Mouse (Mus musculus) lung, postnatal 0 days (tissue): Measurements from ENCODE around the gene Sys1. TPM values are rescaled to one million over a fixed set of nuclear protein-coding genes. Genes with fewer than 3 reads are reported as not detected.

Experiments
- ATAC-seq: fragments of 200-750 bp; cut with Nextera tagmentation; 2 replicates; pipeline ENCODE4 v1.8.0; 2017; ENCODE audit warnings: moderate library complexity
- DNase-seq: peaks from one replicate; pipeline ENCODE4 v3.0.0-alpha.2; 2016; ENCODE audit warnings: low spot score
- H3K27ac ChIP-seq: fragments of 300-500 bp; sonication (generic); 2 replicates; pipeline ENCODE4 v1.5.1; 2014; ENCODE audit warnings: antibody characterized with exemption, mild to moderate bottlenecking, low read length, mixed read lengths
- H3K27me3 ChIP-seq: fragments of 300-500 bp; sonication (generic); replicated peaks from 2 replicates; pipeline ENCODE4 v1.6.1; 2014; ENCODE audit warnings: low read length, mixed read lengths; ENCODE audit not compliant: insufficient read depth
- H3K36me3 ChIP-seq: fragments of 300-500 bp; sonication (generic); 2 replicates; pipeline ENCODE4 v1.6.1; 2014; ENCODE audit warnings: low read length, mixed read lengths; ENCODE audit not compliant: insufficient read depth
- H3K4me1 ChIP-seq: fragments of 300-500 bp; sonication (generic); 2 replicates; pipeline ENCODE4 v1.6.1; 2014; ENCODE audit warnings: antibody characterized with exemption, low read depth, low read length, mixed read lengths; ENCODE audit not compliant: insufficient read depth
- H3K4me2 ChIP-seq: fragments of 300-500 bp; sonication (generic); replicated peaks from 2 replicates; pipeline ENCODE4 v1.6.1; 2014; ENCODE audit warnings: low read depth, mild to moderate bottlenecking, low read length, moderate library complexity, mixed read lengths
- H3K4me3 ChIP-seq: fragments of 300-500 bp; sonication (generic); 2 replicates; pipeline ENCODE4 v1.5.1; 2014; ENCODE audit warnings: low read depth, low read length
- H3K9ac ChIP-seq: fragments of 300-500 bp; sonication (generic); replicated peaks from 2 replicates; pipeline ENCODE4 v1.6.1; 2014; ENCODE audit warnings: low read depth, mild to moderate bottlenecking
- H3K9me3 ChIP-seq: fragments of 300-500 bp; sonication (generic); 2 replicates; pipeline ENCODE4 v1.6.1; 2016; ENCODE audit warnings: low read length, mixed read lengths
- CTCF ChIP-seq: IDR thresholded peaks from 2 replicates; pipeline ENCODE4 v1.5.1; 2016; ENCODE audit warnings: antibody characterized with exemption, mild to moderate bottlenecking
- EP300 ChIP-seq: IDR thresholded peaks from 2 replicates; pipeline ENCODE4 v1.6.1; 2016; ENCODE audit warnings: antibody characterized with exemption, mild to moderate bottlenecking, control low read depth
- WGBS: fragments of 180-500 bp; shearing (Covaris S2); extraction: QIAGEN DNeasy Blood & Tissue Kit; methylation state at CpG from one replicate; pipeline ENCODE4 v1.1.7; 2014; 5-methylcytosine and 5-hydroxymethylcytosine counted together
- polyA plus RNA-seq: library from polyadenylated mRNA; unstranded; fragments of >200 nt; fragmentation: Nextera tagmentation; extraction: Ambion mirVana; gene quantifications from 2 replicates; pipeline ENCODE4 v1.2.1, GENCODE M21; 2015

Gene Sys1
- polyA plus RNA-seq, 1 experiment from 2014 or later, result 66.2 TPM

DNA sequence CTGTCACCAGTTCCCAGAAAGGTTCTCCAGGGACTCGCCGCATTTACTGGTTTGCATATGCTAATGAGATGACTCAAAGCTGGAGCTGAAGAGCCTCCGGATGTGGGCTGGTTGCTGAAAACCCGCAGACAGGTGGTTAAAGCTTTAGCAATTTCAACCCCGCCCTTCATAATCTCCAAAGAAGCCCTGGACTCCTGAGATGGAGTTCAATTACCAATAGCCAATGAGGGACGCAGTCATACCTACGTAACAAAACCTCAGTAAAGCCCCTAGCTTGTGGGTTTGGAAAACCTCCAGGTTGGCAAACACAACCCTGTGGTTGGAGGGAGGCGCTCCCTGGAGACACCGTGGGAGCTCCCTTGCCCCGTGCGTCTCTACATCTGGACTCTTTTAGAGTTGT lies 65.1 kb downstream of the Sys1 start:
- no peaks in the 10 kb centered on the region for H3K9me3 ChIP-seq
- 15% methylated on average over 11 of the region's 11 CpGs for WGBS
- DNase-seq (peak; percentile 67), ATAC-seq (peak; percentile 49)
- H3K27me3 ChIP-seq, result no peaks in the 10 kb centered on the region
- H3K36me3 ChIP-seq, result no peaks in the 10 kb centered on the region
- H3K4me1 ChIP-seq, result no peaks in the 10 kb centered on the region
- H3K27ac ChIP-seq, result 0 out of 2 replicates have a peak overlapping the region, but pooled peaks have one; percentile 54
- no peak overlapping the region for H3K9ac ChIP-seq
- H3K4me3 ChIP-seq, result no peak overlapping the region
- H3K4me2 ChIP-seq, result peak overlapping the region; percentile 23; the same call in 1 of the 2 replicates
- TF ChIP-seq CTCF (no peak), EP300 (no peak)

DNA sequence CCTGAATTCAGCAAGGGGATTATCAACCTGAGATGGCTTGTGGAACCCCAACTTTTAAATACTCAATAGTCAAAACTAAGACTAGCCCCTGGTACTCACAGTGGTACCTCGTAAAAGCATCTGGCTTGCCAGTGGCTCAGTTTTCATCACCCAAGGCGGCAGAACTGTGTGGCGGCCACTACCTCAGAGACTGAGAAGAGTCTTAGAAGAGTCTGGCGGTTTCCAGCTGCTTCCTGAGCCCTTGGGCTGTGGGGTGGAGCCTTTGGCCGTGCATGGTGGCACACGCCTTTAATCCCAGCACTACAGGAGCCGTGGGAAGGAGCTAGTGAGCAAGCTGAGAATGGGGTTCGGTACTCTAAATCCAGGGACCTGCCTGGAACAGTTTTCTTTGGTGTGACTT lies 65.5 kb downstream of the Sys1 start:
- no peaks in the 10 kb centered on the region for H3K36me3 ChIP-seq
- no peak for TF ChIP-seq EP300
- no peak for TF ChIP-seq CTCF
- ATAC-seq, result 0 out of 2 replicates have a peak, but pooled peaks have one; percentile 39
- no peaks in the 10 kb centered on the region for H3K4me1 ChIP-seq
- H3K4me3 ChIP-seq, result no peak overlapping the region
- DNase-seq, result peak; percentile 22
- peak overlapping the region; percentile 39; the same call in 1 of the 2 replicates for H3K27ac ChIP-seq
- H3K9me3 ChIP-seq, result no peaks in the 10 kb centered on the region
- WGBS, result 21% methylated on average over 8 of the region's 8 CpGs
- H3K4me2 ChIP-seq, result peak overlapping the region; percentile 23; the same call in 1 of the 2 replicates
- H3K27me3 ChIP-seq, result no peaks in the 10 kb centered on the region
- no peak overlapping the region for H3K9ac ChIP-seq

DNA sequence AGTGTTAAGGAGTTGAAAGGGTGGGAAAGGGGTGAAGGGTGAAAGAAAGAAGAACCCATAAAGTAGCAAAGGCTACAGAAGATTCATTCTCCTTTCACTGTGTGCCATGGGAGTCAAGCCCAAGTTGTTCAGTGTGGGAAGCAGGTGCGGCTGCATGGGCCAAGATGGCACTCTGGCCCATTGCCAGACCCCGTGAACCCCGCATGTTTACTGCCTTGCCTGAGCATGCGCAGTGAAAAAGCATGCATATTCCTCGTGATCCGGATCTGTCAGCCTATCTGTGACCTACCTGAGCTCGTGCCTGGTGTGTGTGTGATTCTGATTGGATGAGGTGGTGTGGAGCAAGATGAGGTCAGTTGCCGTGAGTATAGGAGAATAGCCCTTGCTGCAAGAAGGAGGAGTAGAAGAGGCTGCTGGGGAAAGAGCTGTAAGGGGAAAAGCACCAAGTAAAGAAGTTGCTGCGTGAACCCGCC lies 66.6 kb downstream of the Sys1 start:
- WGBS, result 73% methylated on average over 10 of the region's 10 CpGs
- Histone ChIP-seq H3K27ac (no peak overlapping the region), H3K9ac (no peak overlapping the region; the same call in 1 of the 2 replicates), H3K27me3 (no peaks in the 10 kb centered on the region), H3K4me1 (no peaks in the 10 kb centered on the region), H3K9me3 (no peaks in the 10 kb centered on the region), H3K36me3 (no peaks in the 10 kb centered on the region), H3K4me2 (no peak overlapping the region), H3K4me3 (no peak overlapping the region)
- ATAC-seq, result peak; percentile 52
- TF ChIP-seq EP300 (no peak), CTCF (no peak)
- peak; percentile 27 for DNase-seq

DNA sequence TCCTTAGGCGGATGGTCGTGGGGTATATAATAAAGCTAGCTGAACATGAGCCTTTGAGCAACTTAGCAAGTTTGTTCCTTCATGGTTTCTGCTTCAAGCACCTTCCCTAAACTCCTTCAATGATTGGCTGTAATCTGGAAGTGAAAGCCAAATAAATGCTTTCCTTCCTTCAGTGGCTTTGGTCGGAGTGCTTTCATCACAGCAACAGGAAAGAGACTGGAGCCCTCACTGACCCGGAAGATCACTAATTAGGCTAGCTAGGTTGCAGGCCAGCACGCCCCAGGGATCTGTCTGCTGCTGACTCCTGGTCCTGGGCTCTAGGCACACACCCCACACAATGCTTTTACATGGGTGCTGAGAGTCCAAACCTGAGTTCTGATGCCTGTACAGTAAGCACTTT lies 71.8 kb downstream of the Sys1 start:
- Histone ChIP-seq H3K27ac (no peak overlapping the region), H3K4me1 (no peaks in the 10 kb centered on the region), H3K27me3 (no peaks in the 10 kb centered on the region), H3K36me3 (no peaks in the 10 kb centered on the region), H3K4me2 (no peak overlapping the region), H3K4me3 (no peak overlapping the region), H3K9ac (no peak overlapping the region), H3K9me3 (no peaks in the 10 kb centered on the region)
- WGBS, result 50% methylated on average over 5 of the region's 5 CpGs
- no peak for TF ChIP-seq CTCF
- DNase-seq, result no peak
- no peak for ATAC-seq

Other genes with a start within 250 kb of the Sys1 start
- not detected in 2 replicates for gene Wfdc15b, start 235.3 kb upstream of the Sys1 start, polyA plus RNA-seq
- not detected in 2 replicates for gene Svs2, start 218.5 kb upstream of the Sys1 start, polyA plus RNA-seq
- not detected in 2 replicates for gene Svs3b, start 200.3 kb upstream of the Sys1 start, polyA plus RNA-seq
- gene Svs4, start 178.5 kb upstream of the Sys1 start, polyA plus RNA-seq, result not detected in 2 replicates
- not detected in 2 replicates for gene Svs3a, start 167.7 kb upstream of the Sys1 start, polyA plus RNA-seq
- gene Svs6, start 140.2 kb upstream of the Sys1 start, polyA plus RNA-seq, result not detected in 2 replicates
- gene Svs5, start 124.2 kb upstream of the Sys1 start, polyA plus RNA-seq, result not detected in 2 replicates
- gene Slpi, start 67.9 kb upstream of the Sys1 start, polyA plus RNA-seq, result 79.5 and 106 TPM in 2 replicates
- 29.7 and 42.6 TPM in 2 replicates for gene Rbpjl, start 53.8 kb upstream of the Sys1 start, polyA plus RNA-seq
- 71.4 and 81.2 TPM in 2 replicates for gene Matn4, start 51.8 kb upstream of the Sys1 start, polyA plus RNA-seq
- 217 and 289 TPM in 2 replicates for gene Sdc4, start 13.1 kb upstream of the Sys1 start, polyA plus RNA-seq
- gene Gm20458, start 4.0 kb downstream of the Sys1 start, polyA plus RNA-seq, result 23.5 and 32.9 TPM in 2 replicates
- gene Trp53tg5, start 16.8 kb downstream of the Sys1 start, polyA plus RNA-seq, result not detected in 2 replicates
- 39.9 and 44.6 TPM in 2 replicates for gene Dbndd2, start 29.1 kb downstream of the Sys1 start, polyA plus RNA-seq
- gene Pigt, start 40.6 kb downstream of the Sys1 start, polyA plus RNA-seq, result 45.5 and 54.8 TPM in 2 replicates
- 1,345 and 1,354 TPM in 2 replicates for gene Wfdc2, start 105.4 kb downstream of the Sys1 start, polyA plus RNA-seq
- gene Spint3, start 116.5 kb downstream of the Sys1 start, polyA plus RNA-seq, result not detected in 2 replicates
- gene Wfdc6a, start 128.5 kb downstream of the Sys1 start, polyA plus RNA-seq, result 0.93 and 1.0 TPM in 2 replicates
- gene Eppin, start 136.6 kb downstream of the Sys1 start, polyA plus RNA-seq, result not detected in 2 replicates
- 0.90 and 1.3 TPM in 2 replicates for gene Wfdc6b, start 156.6 kb downstream of the Sys1 start, polyA plus RNA-seq
- gene Wfdc8, start 156.7 kb downstream of the Sys1 start, polyA plus RNA-seq, result 0.36 and 0.43 TPM in 2 replicates
- not detected in 2 replicates for gene Wfdc16, start 181.8 kb downstream of the Sys1 start, polyA plus RNA-seq
- 0.57 and 0.88 TPM in 2 replicates for gene Wfdc10, start 199.1 kb downstream of the Sys1 start, polyA plus RNA-seq
- not detected in 2 replicates for gene Wfdc9, start 199.6 kb downstream of the Sys1 start, polyA plus RNA-seq
- gene Wfdc11, start 217.1 kb downstream of the Sys1 start, polyA plus RNA-seq, result not detected in 2 replicates
- gene Wfdc13, start 228.1 kb downstream of the Sys1 start, polyA plus RNA-seq, result 1.3 and 1.9 TPM in 2 replicates
- not detected in 2 replicates for gene Spint4, start 241.5 kb downstream of the Sys1 start, polyA plus RNA-seq